ENCODE assay signal across 8 mouse cellular contexts in the genomic region with DNA sequence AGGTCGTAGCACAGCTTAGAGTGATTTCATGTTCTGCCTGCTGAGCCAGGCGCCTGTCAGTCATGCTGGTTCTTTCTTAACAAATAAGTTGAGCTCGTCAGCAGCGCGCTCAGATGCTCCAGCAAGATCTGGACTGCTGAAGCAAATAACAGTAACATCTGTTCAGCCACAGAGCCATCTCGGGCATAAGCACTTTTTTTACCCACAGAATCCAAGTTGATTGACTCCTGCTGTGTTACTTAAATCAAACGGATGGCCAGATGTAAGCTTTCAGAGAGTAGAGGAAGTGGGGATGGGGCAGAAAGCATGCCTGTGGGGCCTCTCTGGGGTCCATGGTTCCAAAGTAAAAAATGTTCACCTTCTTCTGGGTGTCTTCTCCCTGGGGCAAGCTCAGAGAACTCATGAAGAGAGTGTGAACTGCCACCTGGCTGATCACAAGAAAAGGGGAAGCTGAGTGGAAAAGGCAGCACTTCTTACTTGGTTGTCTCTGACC. TPM values are rescaled to one million over a fixed set of nuclear protein-coding genes. Genes with fewer than 3 reads are reported as not detected.
A peak's percentile ranks its signal among the peaks of the same experiment; 100 is the strongest.
DNase-seq lines count a peak whose midpoint lies in the region; ATAC-seq and TF ChIP-seq lines count a peak whose summit lies in the region.
"Had no signal": no experiment of that assay in that cellular context is flagged by ENCODE, and none has a peak within 500 bp of the region (broad histone marks: within the 10 kb centered on the region; RNA-seq: fewer than 3 reads in every experiment).

No protein-coding gene starts in this region.

- DNase-seq in layer of hippocampus, adult 2 months (ENCODE audit: low spot score in 2 of 2) = peak in 1 of 2 experiments; percentile 58
- no peak for DNase-seq in layer of hippocampus, adult 9-10 months (ENCODE audit: low spot score)
- peak; percentile 15 for DNase-seq in retina, embryonic 14.5 days (ENCODE audit: low spot score)
- no peak for DNase-seq in right cerebral cortex, adult 2 months (ENCODE audit: low spot score in 2 of 2)
- DNase-seq in gastrocnemius, postnatal 25 days = no peak
- DNase-seq: cerebellum, adult 8-10 months had no signal

- H3K27me3 ChIP-seq in embryonic facial prominence, embryonic 12.5 days = no peaks in the 10 kb centered on the region

- no peaks in the 10 kb centered on the region for H3K9me3 ChIP-seq in embryonic facial prominence, embryonic 12.5 days

- H3K4me2 ChIP-seq in embryonic facial prominence, embryonic 12.5 days (replicated peaks) = no peak overlapping the region

- H3K4me3 ChIP-seq in layer of hippocampus, adult 2 months = no peak overlapping the region
- H3K4me3 ChIP-seq in bone marrow, adult 2 months (replicated peaks; ENCODE audit: control insufficient read depth, low read depth, low read length) = no peak overlapping the region
- H3K4me3 ChIP-seq in embryonic facial prominence, embryonic 12.5 days = no peak overlapping the region

- no peak for TF ChIP-seq CTCF in layer of hippocampus, adult 2 months (conservative IDR thresholded peaks at IDR 0.05)
- no peak for TF ChIP-seq CTCF in bone marrow, adult 2 months (IDR thresholded peaks at IDR 0.05; ENCODE audit: control insufficient read depth, insufficient read depth, low read length)

- TF ChIP-seq POLR2A in bone marrow, adult 2 months (IDR thresholded peaks at IDR 0.05; ENCODE audit: borderline replicate concordance, control insufficient read depth, low read depth, low read length) = no peak

- no peak overlapping the region for H3K9ac ChIP-seq in embryonic facial prominence, embryonic 12.5 days

- H3K36me3 ChIP-seq in embryonic facial prominence, embryonic 12.5 days = no peaks in the 10 kb centered on the region

- H3K4me1 ChIP-seq in bone marrow, adult 2 months (ENCODE audit: control insufficient read depth, insufficient read depth, low read length) = no peaks in the 10 kb centered on the region; the same call in 1 of the 2 replicates
- H3K4me1 ChIP-seq in embryonic facial prominence, embryonic 12.5 days = peaks cover 3% of the 10 kb centered on the region; the same call in 1 of the 2 replicates

- 37% methylated on average over 7 of the region's 7 CpGs for WGBS in bone marrow, adult 2 months
- 15% methylated on average over 7 of the region's 7 CpGs for WGBS in embryonic facial prominence, embryonic 12.5 days

- ATAC-seq in embryonic facial prominence, embryonic 12.5 days (ENCODE audit: insufficient number of reproducible peaks, insufficient read depth, low FRiP score, low TSS enrichment) = no peak

- peak overlapping the region; percentile 43; the same call in 1 of the 2 replicates for H3K27ac ChIP-seq in layer of hippocampus, adult 2 months
- H3K27ac ChIP-seq in bone marrow, adult 2 months (ENCODE audit: control insufficient read depth, insufficient read depth, low read depth, low read length, poor library complexity) = peak overlapping the region; percentile 64
- peak overlapping the region; percentile 1; the same call in 1 of the 2 replicates for H3K27ac ChIP-seq in embryonic facial prominence, embryonic 12.5 days

RNA-seq across cellular contexts. Expression of a gene that starts 3.5 kb away (rescaled TPM):
- total RNA-seq in layer of hippocampus, adult 2 months (2021) = 10 to 100 TPM; 46.8 to 52.0 TPM
- polyA plus RNA-seq in bone marrow, adult 2 months (2011; ENCODE audit: insufficient read depth, insufficient read length, low replicate concordance, missing spikeins) = 0.31 and 4.0 TPM in 2 replicates
- 25.2 and 29.8 TPM in 2 replicates for polyA plus RNA-seq in embryonic facial prominence, embryonic 12.5 days (2016; fragmentation: Nextera tagmentation; extraction: Ambion mirVana)
- total RNA-seq in gastrocnemius, postnatal 25 days (2021) = 10 to 100 TPM; 34.3 to 35.9 TPM

Comparison
In these comparisons a context has a peak if more than half of its experiments do, and no peak if none do; other contexts are left out.
1. H3K27ac ChIP-seq: peak in every context shown above with its lines; median percentile 64 in bone marrow, adult 2 months; 43 in layer of hippocampus, adult 2 months; 1 in embryonic facial prominence, embryonic 12.5 days.